Mouse (Mus musculus) ES-E14 (cell line): ENCODE data around the gene Abi3.

ENCODE experiments used
- HCFC1 ChIP-seq: IDR thresholded peaks from 2 replicates; pipeline ENCODE4 v1.6.1; 2012; ENCODE audit warnings: low read length, inconsistent platforms, borderline replicate concordance; ENCODE audit not compliant: insufficient read depth
- MAFK ChIP-seq: IDR thresholded peaks from 2 replicates; pipeline ENCODE4 v1.6.1; 2014; ENCODE audit warnings: mild to moderate bottlenecking, low read depth, low read length, inconsistent platforms; ENCODE audit not compliant: insufficient read depth
- ZC3H11A ChIP-seq: IDR thresholded peaks from 2 replicates; pipeline ENCODE4 v1.6.1; 2012; ENCODE audit warnings: low read depth, mild to moderate bottlenecking, inconsistent platforms, low read length, borderline replicate concordance

DNA sequence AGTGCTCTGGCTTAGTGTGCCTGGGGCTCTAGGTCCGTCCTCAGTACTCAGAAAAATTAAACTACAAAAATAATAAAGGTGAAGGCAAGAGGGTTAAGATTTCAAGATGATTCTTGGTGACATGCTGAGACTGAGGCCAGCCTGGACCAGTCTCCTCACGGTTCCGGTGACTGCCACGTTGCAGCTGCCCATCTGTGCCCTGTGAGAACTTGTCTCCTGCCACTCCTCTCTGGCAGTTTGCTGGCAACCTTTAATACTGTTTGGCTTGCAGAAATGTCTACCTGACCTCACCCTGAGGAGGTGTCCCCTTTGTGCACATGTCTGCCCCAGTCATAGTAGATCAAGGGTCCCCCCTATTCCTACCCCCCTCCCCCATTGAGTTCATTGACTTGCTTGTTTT lies 58.8 kb downstream of the Abi3 start:
- TF ChIP-seq ZC3H11A (no peak), HCFC1 (no peak), MAFK (no peak)
